Mouse (Mus musculus) erythroblast, embryonic 14.5 days (primary cell): ENCODE measurements around the gene Aff3.

Experiments
- GATA1 ChIP-seq: IDR thresholded peaks from 2 replicates; pipeline ENCODE4 v1.6.1; 2012; ENCODE audit warnings: low read length, inconsistent platforms, mixed read lengths
- TAL1 ChIP-seq: IDR thresholded peaks from 3 replicates; pipeline ENCODE4 v1.6.1; 2012; ENCODE audit warnings: low read length, inconsistent platforms, mixed read lengths

- no peak for TF ChIP-seq GATA1
- no peak for TF ChIP-seq TAL1
Observed at GRCm38 (mm10) chr1:38320126-38320970, 344.4 kb downstream of the Aff3 start.
